Mouse (Mus musculus): ENCODE data around the gene Gm8677. TPM values are rescaled to one million over a fixed set of nuclear protein-coding genes. Genes with fewer than 3 reads are reported as not detected.
"Not testable (repeated sequence)": the region's sequence is repeated elsewhere in the genome, so short reads cannot be mapped to it uniquely, and the experiment has no call there.

Gene Gm8677
- polyA plus RNA-seq (2012; rRNA removed), result not detected in 2 replicates

DNA sequence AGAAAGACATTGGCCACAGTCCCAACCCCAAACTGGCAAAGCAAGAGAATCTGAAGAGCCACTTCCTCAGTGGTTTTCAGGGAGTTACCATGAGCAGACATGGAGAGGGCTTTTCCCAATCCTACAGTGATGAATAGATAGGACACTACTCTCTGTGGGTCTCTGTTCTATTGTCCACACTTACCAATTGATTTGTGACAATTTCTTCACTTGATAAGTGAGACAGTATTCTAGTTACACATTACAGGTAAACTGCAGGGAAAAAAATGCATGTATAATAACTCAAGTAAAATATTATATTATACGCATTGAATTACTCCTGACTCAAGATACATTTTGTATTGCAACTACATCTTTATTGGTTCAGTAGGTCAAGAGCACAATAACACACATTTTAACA is at the start of gene Gm8677:
TSS of gene Gm8677 (minus strand) at position 101 of the 400 bp plus-strand sequence.
- WGBS, result no CpG with 5 or more reads among the region's 1 CpGs
- not testable (repeated sequence) for H3K27me3 ChIP-seq (ENCODE audit: control insufficient read depth, insufficient read depth, low read length); H3K36me3 ChIP-seq (ENCODE audit: control insufficient read depth, insufficient read depth, low read length); DNase-seq (ENCODE audit: low read depth in 1 of 2, low spot score in 2 of 2); H3K27ac ChIP-seq (ENCODE audit: insufficient read depth, low read length); H3K4me1 ChIP-seq (ENCODE audit: control insufficient read depth, insufficient read depth, insufficient read length); H3K4me3 ChIP-seq (ENCODE audit: extremely low read depth, insufficient read depth, insufficient read length)

DNA sequence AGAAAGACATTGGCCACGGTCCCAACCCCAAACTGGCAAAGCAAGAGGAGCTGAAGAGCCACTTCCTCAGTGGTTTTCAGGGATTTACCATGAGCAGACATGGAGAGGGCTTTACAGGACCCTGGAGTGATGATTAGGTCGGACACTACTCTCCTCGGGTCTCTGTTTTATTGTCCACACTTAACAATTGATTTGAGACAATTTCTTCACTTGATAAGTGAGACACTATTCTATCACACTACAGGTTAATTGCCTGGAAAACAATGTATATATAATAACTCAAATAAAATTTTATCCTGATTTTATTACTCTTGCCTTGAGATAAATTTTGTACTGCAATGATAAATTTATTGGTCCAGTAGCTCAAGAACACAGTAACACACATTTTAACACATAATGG is 30.6 kb upstream of the Gm8677 start, which contains the start of gene Gm4201:
TSS of gene Gm4201 (minus strand) at position 101 of the 400 bp plus-strand sequence.
- not testable (repeated sequence) for H3K27ac ChIP-seq (ENCODE audit: insufficient read depth, low read length); H3K36me3 ChIP-seq (ENCODE audit: control insufficient read depth, insufficient read depth, low read length); H3K27me3 ChIP-seq (ENCODE audit: control insufficient read depth, insufficient read depth, low read length); H3K4me1 ChIP-seq (ENCODE audit: control insufficient read depth, insufficient read depth, insufficient read length); H3K4me3 ChIP-seq (ENCODE audit: extremely low read depth, insufficient read depth, insufficient read length); DNase-seq (ENCODE audit: low read depth in 1 of 2, low spot score in 2 of 2)
- WGBS, result no CpG with 5 or more reads among the region's 3 CpGs

- not testable (repeated sequence) for H3K4me1 ChIP-seq (ENCODE audit: control insufficient read depth, insufficient read depth, insufficient read length); DNase-seq (ENCODE audit: low read depth in 1 of 2, low spot score in 2 of 2); H3K27ac ChIP-seq (ENCODE audit: insufficient read depth, low read length); H3K36me3 ChIP-seq (ENCODE audit: control insufficient read depth, insufficient read depth, low read length); H3K4me3 ChIP-seq (ENCODE audit: extremely low read depth, insufficient read depth, insufficient read length); H3K27me3 ChIP-seq (ENCODE audit: control insufficient read depth, insufficient read depth, low read length)
- WGBS, result no CpG with 5 or more reads among the region's 3 CpGs
Measured at GRCm38 (mm10) chr7:22522667-22523066, 12.0 kb downstream of the Gm8677 start, which contains the start of gene Vmn1r152. Gene Vmn1r152, plus strand, starts transcription at chr7:22522967.

DNA sequence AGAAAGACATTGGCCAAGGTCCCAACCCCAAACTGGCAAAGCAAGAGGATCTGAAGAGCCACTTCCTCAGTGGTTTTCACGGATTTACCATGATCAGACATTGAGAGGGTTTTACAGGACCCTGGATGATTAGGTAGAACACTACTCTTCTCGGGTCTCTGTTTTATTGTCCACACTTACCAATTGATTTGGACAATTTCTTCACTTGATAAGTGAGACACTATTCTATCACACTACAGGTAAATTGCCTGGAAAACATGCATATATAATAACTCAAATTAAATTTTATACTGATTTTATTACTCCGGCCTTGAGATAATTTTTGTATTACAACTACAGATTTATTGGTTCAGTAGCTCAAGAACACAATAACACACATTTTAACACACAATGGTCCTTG is 35.1 kb downstream of the Gm8677 start, which contains the start of gene Vmn1r151:
TSS of gene Vmn1r151 (minus strand) at position 101 of the 400 bp plus-strand sequence.
- not testable (repeated sequence) for H3K4me1 ChIP-seq (ENCODE audit: control insufficient read depth, insufficient read depth, insufficient read length); H3K27me3 ChIP-seq (ENCODE audit: control insufficient read depth, insufficient read depth, low read length); DNase-seq (ENCODE audit: low read depth in 1 of 2, low spot score in 2 of 2); H3K36me3 ChIP-seq (ENCODE audit: control insufficient read depth, insufficient read depth, low read length); H3K27ac ChIP-seq (ENCODE audit: insufficient read depth, low read length); H3K4me3 ChIP-seq (ENCODE audit: extremely low read depth, insufficient read depth, insufficient read length)
- 56% methylated on average over 2 of the region's 3 CpGs for WGBS

Other genes starting within 250 kb of the Gm8677 start
- not detected in 2 replicates for gene Gm4187, start 205.2 kb downstream of the Gm8677 start, polyA plus RNA-seq (2012; rRNA removed)
- gene Gm8660, start 163.8 kb downstream of the Gm8677 start, polyA plus RNA-seq (2012; rRNA removed), result not detected in 2 replicates
- gene Vmn1r148, start 121.3 kb downstream of the Gm8677 start, polyA plus RNA-seq (2012; rRNA removed), result not detected in 2 replicates
- gene Vmn1r149, start 96.7 kb downstream of the Gm8677 start, polyA plus RNA-seq (2012; rRNA removed), result not detected in 2 replicates
- not detected in 2 replicates for gene Gm10665, start 70.8 kb downstream of the Gm8677 start, polyA plus RNA-seq (2012; rRNA removed)
- not detected in 2 replicates for gene Vmn1r151, start 35.2 kb downstream of the Gm8677 start, polyA plus RNA-seq (2012; rRNA removed)
- gene Vmn1r152, start 11.9 kb downstream of the Gm8677 start, polyA plus RNA-seq (2012; rRNA removed), result not detected in 2 replicates
- not detected in 2 replicates for gene Gm4201, start 30.5 kb upstream of the Gm8677 start, polyA plus RNA-seq (2012; rRNA removed)
- gene Gm4565, start 53.2 kb upstream of the Gm8677 start, polyA plus RNA-seq (2012; rRNA removed), result not detected in 2 replicates
- gene Vmn1r155, start 123.1 kb upstream of the Gm8677 start, polyA plus RNA-seq (2012; rRNA removed), result not detected in 2 replicates
- not detected in 2 replicates for gene Gm8693, start 157.4 kb upstream of the Gm8677 start, polyA plus RNA-seq (2012; rRNA removed)
- not detected in 2 replicates for gene Gm4567, start 184.8 kb upstream of the Gm8677 start, polyA plus RNA-seq (2012; rRNA removed)
- gene Vmn1r157, start 226.8 kb upstream of the Gm8677 start, polyA plus RNA-seq (2012; rRNA removed), result not detected in 2 replicates

Measured in spleen, adult 2 months (tissue).